Mouse (Mus musculus) forebrain, embryonic 12.5 days (tissue): ENCODE results near the gene Lmtk2. TPM values are rescaled to one million over a fixed set of nuclear protein-coding genes. Genes with fewer than 3 reads are reported as not detected.

Experiments
- ATAC-seq: fragments of 200-750 bp; cut with Nextera tagmentation; 2 replicates; pipeline ENCODE4 v1.8.0; 2017; ENCODE audit warnings: moderate TSS enrichment; ENCODE audit not compliant: low FRiP score
- H3K27ac ChIP-seq: fragments of 300-500 bp; sonication (generic); 2 replicates; pipeline ENCODE4 v1.5.1; 2016; ENCODE audit warnings: mild to moderate bottlenecking
- H3K27me3 ChIP-seq: fragments of 300-500 bp; sonication (generic); 2 replicates; pipeline ENCODE4 v1.6.1; 2016; ENCODE audit warnings: mild to moderate bottlenecking
- H3K36me3 ChIP-seq: fragments of 300-500 bp; sonication (generic); replicated peaks from 2 replicates; pipeline ENCODE4 v1.6.1; 2016; ENCODE audit warnings: mild to moderate bottlenecking
- H3K4me1 ChIP-seq: fragments of 300-500 bp; sonication (generic); 2 replicates; pipeline ENCODE4 v1.6.1; 2016
- H3K4me2 ChIP-seq: fragments of 300-500 bp; sonication (generic); 2 replicates; pipeline ENCODE4 v1.6.1; 2016; ENCODE audit warnings: mild to moderate bottlenecking, moderate library complexity
- H3K4me3 ChIP-seq: fragments of 300-500 bp; sonication (generic); replicated peaks from 2 replicates; pipeline ENCODE4 v1.5.1; 2016; ENCODE audit warnings: mild to moderate bottlenecking
- H3K9ac ChIP-seq: fragments of 300-500 bp; sonication (generic); 2 replicates; pipeline ENCODE4 v1.6.1; 2016; ENCODE audit warnings: mild to moderate bottlenecking
- H3K9me3 ChIP-seq: fragments of 300-500 bp; sonication (generic); 2 replicates; pipeline ENCODE4 v1.6.1; 2016
- WGBS: fragments of 180-500 bp; shearing (Covaris S2); methylation state at CpG from one replicate; pipeline ENCODE4 v1.1.7; 2016; 5-methylcytosine and 5-hydroxymethylcytosine counted together
- polyA plus RNA-seq: library from polyadenylated mRNA; unstranded; fragments of >200 nt; fragmentation: Nextera tagmentation; extraction: Ambion mirVana; gene quantifications from 2 replicates; pipeline ENCODE4 v1.2.1, GENCODE M21; 2016

The Lmtk2 gene
- polyA plus RNA-seq, 1 experiment from 2014 or later = 9.5 TPM

DNA sequence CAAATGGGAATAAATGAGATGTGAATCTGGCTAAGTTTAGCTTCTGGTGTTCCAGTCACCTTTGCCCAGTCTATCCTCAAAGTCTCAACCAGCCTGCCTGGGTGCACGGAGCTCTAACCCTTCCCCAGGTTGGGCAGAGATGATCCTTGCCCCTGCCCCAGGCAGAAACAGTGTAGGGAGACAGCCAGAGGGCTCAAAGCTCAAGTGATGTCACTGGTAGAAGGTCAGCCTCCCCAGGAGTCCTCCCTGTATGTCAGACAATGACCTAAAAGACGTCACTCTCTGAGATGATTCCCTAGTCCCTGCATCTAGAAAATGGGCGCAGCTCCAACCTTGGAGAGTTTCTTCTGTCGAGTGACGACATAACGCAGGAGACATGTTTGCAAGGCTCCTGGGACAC, 14.5 kb upstream of the Lmtk2 start:
- 86% methylated on average over 6 of the region's 6 CpGs for WGBS
- no peak overlapping the region for H3K4me3 ChIP-seq
- no peaks in the 10 kb centered on the region for H3K4me1 ChIP-seq
- H3K9me3 ChIP-seq = peaks cover 3% of the 10 kb centered on the region; the same call in 1 of the 2 replicates
- no peak overlapping the region for H3K9ac ChIP-seq
- no peaks in the 10 kb centered on the region for H3K27me3 ChIP-seq
- H3K4me2 ChIP-seq = no peak overlapping the region
- no peak for ATAC-seq
- H3K27ac ChIP-seq = no peak overlapping the region
- H3K36me3 ChIP-seq = no peaks in the 10 kb centered on the region

DNA sequence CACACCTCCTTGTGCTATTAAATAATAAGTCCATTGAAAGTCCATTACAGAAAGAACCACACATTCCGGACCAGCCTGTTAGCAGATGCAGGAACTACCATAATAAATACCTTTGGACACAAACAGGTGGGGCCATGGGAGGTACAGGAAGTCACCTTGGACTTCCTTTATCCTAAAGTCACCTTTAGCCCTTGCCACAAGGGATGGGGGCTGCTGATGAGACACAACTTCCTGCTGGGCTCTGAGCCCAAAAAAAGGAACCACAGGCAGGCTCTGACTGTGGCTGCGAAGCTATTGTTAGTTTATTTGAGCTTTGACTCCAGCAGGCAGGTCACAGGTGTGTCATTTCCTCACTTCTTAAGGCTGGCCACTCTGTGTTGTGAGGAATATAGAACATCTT, 13.7 kb upstream of the Lmtk2 start:
- Histone ChIP-seq H3K4me1 (no peaks in the 10 kb centered on the region), H3K4me3 (no peak overlapping the region), H3K9me3 (peaks cover 3% of the 10 kb centered on the region; the same call in 1 of the 2 replicates), H3K27ac (no peak overlapping the region), H3K4me2 (no peak overlapping the region), H3K27me3 (no peaks in the 10 kb centered on the region), H3K9ac (no peak overlapping the region), H3K36me3 (no peaks in the 10 kb centered on the region)
- WGBS = 62% methylated on average over 2 of the region's 2 CpGs
- ATAC-seq = no peak

DNA sequence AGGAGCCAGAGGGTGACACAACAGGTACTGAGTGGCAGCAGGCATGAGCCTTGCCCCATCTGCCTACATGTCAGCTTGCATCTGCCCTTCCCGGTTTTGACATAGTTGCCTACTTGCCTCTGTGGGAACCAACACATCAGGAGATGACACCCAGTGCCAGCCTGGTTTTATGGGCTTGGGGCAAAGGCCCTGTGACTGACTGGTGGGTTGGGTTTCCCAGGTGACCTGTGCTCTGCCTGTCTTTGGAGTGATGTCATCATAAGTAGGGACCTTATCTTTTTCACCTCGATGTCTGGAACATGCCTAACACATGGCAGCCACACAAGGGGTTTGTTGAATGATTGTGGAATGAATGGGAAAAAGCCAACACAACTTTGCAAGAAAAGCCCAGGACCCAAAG, 11.9 kb upstream of the Lmtk2 start:
- no peaks in the 10 kb centered on the region for H3K9me3 ChIP-seq

DNA sequence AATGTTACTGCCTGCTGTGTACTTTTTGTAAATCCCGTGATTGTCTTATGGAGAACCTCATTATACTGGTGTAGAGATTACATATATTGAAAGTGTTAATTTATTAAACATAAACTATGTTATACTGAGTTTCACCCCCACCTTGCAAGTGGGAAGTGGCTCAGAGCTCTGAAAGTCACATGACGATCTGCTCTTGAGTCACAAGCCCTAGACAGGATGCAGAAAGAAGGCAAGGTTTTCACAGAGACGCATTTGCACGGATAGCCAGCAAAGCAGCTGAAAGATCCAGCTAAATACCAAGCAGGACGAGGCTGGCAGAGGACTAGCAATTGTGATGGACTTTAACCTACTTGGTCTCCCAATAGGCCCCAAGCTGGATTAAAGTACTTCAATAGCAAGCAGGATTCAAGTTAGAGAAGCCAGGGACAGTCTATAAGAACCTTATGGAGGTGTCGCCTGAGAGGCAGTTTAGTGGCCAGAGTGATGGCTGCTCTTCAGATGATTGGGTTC, 4.7 kb upstream of the Lmtk2 start:
- H3K9me3 ChIP-seq = no peaks in the 10 kb centered on the region
- H3K27ac ChIP-seq = no peak overlapping the region
- H3K36me3 ChIP-seq = no peaks in the 10 kb centered on the region
- no peak for ATAC-seq
- 0 out of 2 replicates have a peak, but pooled peaks cover 2% of the 10 kb centered on the region for H3K27me3 ChIP-seq
- 75% methylated on average over 6 of the region's 6 CpGs for WGBS
- H3K4me3 ChIP-seq = no peak overlapping the region
- H3K4me1 ChIP-seq = no peaks in the 10 kb centered on the region
- H3K4me2 ChIP-seq = no peak overlapping the region
- no peak overlapping the region for H3K9ac ChIP-seq

More for the DNA sequence above, 11.9 kb upstream of the Lmtk2 start:
- WGBS = 87% methylated on average over 2 of the region's 2 CpGs
- H3K27me3 ChIP-seq = no peaks in the 10 kb centered on the region
- ATAC-seq = no peak
- no peaks in the 10 kb centered on the region for H3K36me3 ChIP-seq
- H3K4me1 ChIP-seq = no peaks in the 10 kb centered on the region
- no peak overlapping the region for H3K4me3 ChIP-seq
- H3K27ac ChIP-seq = no peak overlapping the region
- no peak overlapping the region for H3K9ac ChIP-seq
- H3K4me2 ChIP-seq = no peak overlapping the region

DNA sequence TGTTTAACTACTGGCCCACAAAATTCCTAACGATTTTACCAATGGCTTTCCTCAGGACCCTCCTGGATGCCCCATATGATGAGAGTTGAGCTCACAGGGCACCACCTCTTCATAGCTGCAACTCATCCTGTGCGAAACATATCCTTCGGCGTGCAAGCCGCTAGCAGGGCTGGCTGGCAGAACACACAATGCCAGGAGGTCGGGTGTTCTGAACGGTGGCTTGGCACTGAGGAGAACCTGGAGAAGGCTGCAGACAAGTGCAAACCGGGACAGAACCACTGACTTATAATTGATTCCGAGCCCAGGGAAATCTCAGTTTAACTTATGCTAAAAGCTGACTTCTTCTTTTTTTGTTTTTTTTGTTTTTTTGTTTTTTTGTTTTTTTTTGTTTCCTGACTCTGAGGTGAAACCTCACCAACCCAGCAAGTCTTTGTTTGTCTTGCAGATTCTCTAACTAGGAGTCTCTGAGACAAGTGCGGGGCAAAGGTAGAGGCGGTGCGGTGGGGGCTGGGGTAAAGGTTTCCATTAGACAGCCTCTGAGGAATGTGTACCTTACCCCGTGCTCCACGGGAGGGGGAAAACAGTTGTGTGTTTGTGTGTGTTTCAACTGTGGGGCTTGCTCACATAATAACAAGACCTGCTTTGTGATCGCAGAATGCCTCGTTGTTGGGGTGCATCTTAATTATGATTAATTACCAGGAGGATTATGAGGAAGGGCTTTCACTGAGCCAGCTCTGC, 2.2 kb upstream of the Lmtk2 start:
- Histone ChIP-seq H3K4me1 (peaks cover 11% of the 10 kb centered on the region), H3K27ac (no peak overlapping the region), H3K9ac (no peak overlapping the region), H3K27me3 (0 out of 2 replicates have a peak, but pooled peaks cover 2% of the 10 kb centered on the region), H3K36me3 (no peaks in the 10 kb centered on the region), H3K4me2 (no peak overlapping the region), H3K9me3 (no peaks in the 10 kb centered on the region), H3K4me3 (no peak overlapping the region)
- 60% methylated on average over 16 of the region's 16 CpGs for WGBS
- ATAC-seq = no peak

DNA sequence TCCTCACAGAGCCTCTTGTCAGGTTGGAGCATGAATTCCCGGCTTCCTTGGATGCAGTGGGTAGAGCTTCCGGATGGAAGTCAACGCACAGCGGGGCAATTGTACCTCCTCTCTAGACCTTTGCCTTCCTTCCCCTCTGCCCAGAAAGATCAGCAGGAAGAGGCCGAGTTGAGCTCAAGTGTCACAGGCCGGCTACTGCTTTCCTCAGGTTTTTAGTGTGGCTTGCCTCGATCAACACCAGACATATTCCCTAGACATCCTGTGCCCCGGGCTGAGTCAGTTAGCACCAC, 1.7 kb upstream of the Lmtk2 start:
- peaks cover 11% of the 10 kb centered on the region for H3K4me1 ChIP-seq
- 47% methylated on average over 8 of the region's 8 CpGs for WGBS
- H3K36me3 ChIP-seq = no peaks in the 10 kb centered on the region
- no peak overlapping the region for H3K27ac ChIP-seq
- no peak for ATAC-seq
- H3K9me3 ChIP-seq = no peaks in the 10 kb centered on the region
- H3K27me3 ChIP-seq = 0 out of 2 replicates have a peak, but pooled peaks cover 2% of the 10 kb centered on the region
- H3K9ac ChIP-seq = no peak overlapping the region
- H3K4me3 ChIP-seq = no peak overlapping the region
- no peak overlapping the region for H3K4me2 ChIP-seq

DNA sequence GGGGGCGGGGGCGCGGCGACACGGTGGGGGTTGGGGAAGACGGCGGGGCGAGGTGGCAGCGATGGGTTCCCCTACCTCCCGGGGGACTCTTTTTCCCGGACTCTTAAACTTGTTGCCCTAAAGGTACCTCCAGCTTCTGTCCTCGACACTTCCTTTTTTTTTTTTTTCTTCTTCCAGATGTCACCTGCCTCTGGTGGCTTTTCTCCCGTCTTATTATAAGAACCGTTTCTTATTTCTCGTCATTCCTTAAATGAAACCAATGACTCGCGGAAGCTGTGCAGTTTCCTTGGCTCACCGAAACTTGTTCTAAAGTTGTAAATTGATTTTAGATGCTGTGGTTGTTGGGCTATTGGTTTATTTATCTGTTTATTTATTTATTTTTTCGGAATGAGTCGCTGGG, 712 bp downstream of the Lmtk2 start:
- Histone ChIP-seq H3K36me3 (no peaks in the 10 kb centered on the region), H3K9ac (peak overlapping the region; percentile 93), H3K27me3 (0 out of 2 replicates have a peak, but pooled peaks cover 2% of the 10 kb centered on the region), H3K4me3 (peak overlapping the region; percentile 100), H3K4me1 (peaks cover 11% of the 10 kb centered on the region), H3K27ac (peak overlapping the region; percentile 91; the same call in 1 of the 2 replicates), H3K9me3 (no peaks in the 10 kb centered on the region), H3K4me2 (peak overlapping the region; percentile 73)
- ATAC-seq = no peak
- 2% methylated on average over 15 of the region's 20 CpGs for WGBS

DNA sequence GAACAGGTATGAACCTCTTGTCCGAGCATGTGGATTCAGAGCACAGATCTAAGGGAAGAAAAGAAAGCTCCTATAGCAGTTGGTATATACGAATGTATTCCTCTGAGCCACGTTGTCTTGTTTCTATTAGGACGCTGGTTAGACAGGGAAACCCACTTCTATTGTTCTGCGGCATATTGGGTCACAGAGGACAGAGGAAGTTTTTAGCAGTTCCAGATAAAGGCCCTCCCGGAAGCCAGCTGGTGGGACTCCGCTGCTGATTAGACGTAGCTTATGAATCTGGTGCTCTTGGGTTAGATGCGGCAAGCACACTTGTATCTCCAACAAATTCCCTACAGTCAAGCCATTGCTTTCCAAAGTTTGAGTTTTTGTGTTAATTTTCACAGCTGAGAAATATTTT, 4.8 kb downstream of the Lmtk2 start:
- WGBS = 84% methylated on average over 9 of the region's 9 CpGs
- H3K9ac ChIP-seq = no peak overlapping the region
- no peak for ATAC-seq

DNA sequence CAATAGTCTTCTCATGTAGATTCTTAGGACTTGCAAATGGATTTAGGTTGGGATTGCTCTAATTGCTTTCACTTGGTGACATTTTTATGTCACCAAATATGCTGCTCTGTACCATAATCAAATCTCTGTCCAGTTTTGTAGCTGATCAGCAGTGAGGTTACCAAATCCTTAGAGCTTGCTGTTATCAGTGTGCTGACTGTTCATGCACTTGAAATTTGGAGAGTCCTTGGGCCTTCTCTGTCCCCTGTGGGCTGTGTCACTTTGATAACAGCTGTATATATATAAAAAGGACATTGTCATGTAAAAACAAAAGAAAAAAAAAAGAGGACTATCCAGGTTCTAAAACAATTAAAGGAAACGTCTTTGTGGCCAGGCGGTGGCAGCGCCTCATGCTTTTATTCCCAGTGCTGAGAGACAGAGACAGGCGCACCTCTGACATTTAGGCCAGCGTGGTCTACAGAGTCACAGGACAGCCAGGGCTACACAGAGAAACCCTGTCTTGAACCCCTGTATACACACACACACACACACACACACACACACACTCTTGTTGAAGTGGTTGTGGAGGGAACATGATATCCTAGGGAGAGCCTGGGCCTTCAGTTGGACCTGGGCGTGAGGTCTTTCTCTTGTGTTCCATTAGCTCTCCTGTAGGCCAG, 5.4 kb downstream of the Lmtk2 start:
- no peaks in the 10 kb centered on the region for H3K9me3 ChIP-seq
- no peak for ATAC-seq
- no peaks in the 10 kb centered on the region for H3K36me3 ChIP-seq
- H3K27me3 ChIP-seq = no peaks in the 10 kb centered on the region
- peaks cover 11% of the 10 kb centered on the region for H3K4me1 ChIP-seq
- no peak overlapping the region for H3K9ac ChIP-seq
- 74% methylated on average over 6 of the region's 6 CpGs for WGBS
- no peak overlapping the region for H3K27ac ChIP-seq
- H3K4me3 ChIP-seq = no peak overlapping the region
- H3K4me2 ChIP-seq = no peak overlapping the region

More for the DNA sequence above, 4.8 kb downstream of the Lmtk2 start:
- Histone ChIP-seq H3K4me1 (peaks cover 11% of the 10 kb centered on the region), H3K36me3 (no peaks in the 10 kb centered on the region), H3K27ac (no peak overlapping the region), H3K4me2 (no peak overlapping the region), H3K4me3 (no peak overlapping the region), H3K27me3 (no peaks in the 10 kb centered on the region), H3K9me3 (no peaks in the 10 kb centered on the region)

DNA sequence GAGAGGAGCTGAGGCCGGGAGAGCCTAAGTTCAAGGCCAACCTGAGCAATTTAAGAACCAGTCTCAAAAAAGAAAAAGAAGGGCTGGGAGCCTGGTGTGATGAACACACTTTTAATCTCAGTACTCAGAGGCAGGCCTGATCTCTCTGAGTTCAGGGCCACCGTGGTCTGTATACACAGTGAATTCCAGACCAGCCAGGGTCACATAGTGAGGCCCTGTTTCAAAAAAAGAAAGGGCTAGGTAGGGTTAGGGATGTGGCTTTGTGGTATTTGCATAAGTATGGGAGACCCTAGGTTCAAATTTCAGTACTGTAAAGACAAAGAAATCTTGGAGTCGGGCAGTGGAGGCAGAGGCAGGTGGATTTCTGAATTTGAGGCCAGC, 5.9 kb downstream of the Lmtk2 start:
- no peak overlapping the region for H3K9ac ChIP-seq
- H3K36me3 ChIP-seq = no peaks in the 10 kb centered on the region
- no peak overlapping the region for H3K4me3 ChIP-seq
- no peaks in the 10 kb centered on the region for H3K9me3 ChIP-seq
- WGBS = 88% methylated on average over 3 of the region's 3 CpGs
- ATAC-seq = no peak
- H3K27ac ChIP-seq = no peak overlapping the region
- no peak overlapping the region for H3K4me2 ChIP-seq
- H3K27me3 ChIP-seq = no peaks in the 10 kb centered on the region
- H3K4me1 ChIP-seq = peaks cover 10% of the 10 kb centered on the region

DNA sequence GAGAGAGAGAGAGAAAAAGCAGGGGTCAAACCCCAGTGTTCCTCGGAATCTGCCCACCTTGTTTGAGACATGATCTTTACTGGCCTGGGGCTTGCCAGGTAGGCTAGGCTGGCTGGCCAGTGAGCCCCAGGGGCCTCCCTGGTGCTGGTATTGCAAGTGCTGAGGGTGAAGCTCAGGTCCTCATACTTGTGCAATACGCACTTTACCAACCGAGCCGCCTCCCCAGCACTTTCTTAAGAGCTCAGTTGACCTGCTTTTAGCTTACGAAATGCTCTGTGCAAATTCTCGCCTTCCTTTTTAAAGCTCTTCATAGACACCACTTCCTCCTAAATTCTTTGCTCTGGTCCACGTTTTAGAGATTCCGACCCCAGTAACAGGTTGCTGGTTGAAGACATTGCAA, 9.0 kb downstream of the Lmtk2 start:
- no peaks in the 10 kb centered on the region for H3K9me3 ChIP-seq
- no peak overlapping the region for H3K4me3 ChIP-seq
- no peak overlapping the region for H3K9ac ChIP-seq
- H3K27ac ChIP-seq = no peak overlapping the region
- peaks cover 12% of the 10 kb centered on the region for H3K4me1 ChIP-seq
- no peak for ATAC-seq
- WGBS = 95% methylated on average over 8 of the region's 8 CpGs
- no peak overlapping the region for H3K4me2 ChIP-seq
- H3K36me3 ChIP-seq = no peaks in the 10 kb centered on the region
- no peaks in the 10 kb centered on the region for H3K27me3 ChIP-seq

DNA sequence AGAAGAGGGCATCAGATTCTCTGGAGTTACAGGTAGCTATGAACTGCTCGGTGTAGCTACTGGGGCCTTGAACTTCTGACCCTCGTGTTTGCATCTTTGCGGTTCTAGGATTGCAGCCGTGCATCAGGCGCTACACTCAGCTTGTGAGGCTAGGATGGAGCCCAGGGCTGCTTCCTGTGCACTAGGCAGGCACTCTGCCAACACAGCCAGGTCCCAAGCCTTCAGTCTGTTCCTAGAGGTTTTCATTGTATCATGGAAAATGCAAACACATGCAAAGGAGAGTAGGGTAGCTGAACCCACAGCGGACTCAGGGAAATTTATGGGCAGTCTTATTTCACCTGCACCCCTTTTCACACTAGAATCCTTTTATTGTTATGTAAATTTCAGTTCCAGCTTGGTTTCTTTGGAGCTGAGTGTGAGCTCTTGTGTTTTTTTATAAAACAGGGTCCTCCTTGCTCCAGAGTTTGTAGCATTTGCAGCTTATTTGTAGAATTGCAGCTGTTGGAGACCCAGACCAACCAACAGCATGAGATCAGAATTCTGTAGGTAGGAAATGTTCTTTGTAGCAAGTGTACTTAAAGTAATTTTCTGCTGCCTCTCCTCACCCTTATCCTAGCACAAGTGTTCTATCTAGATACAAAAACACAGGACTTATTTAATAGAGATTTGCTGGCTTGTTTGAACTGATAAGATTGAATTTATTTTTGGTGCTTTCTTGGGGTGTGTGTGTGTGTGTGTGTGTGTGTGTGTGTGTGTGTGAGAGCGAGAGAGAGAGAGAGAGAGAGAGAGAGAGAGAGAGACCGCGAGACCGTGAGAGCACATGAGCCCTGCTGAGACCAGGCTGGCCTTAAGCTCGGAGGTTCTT, 12.6 kb downstream of the Lmtk2 start:
- no peaks in the 10 kb centered on the region for H3K27me3 ChIP-seq
- no peak overlapping the region for H3K9ac ChIP-seq
- H3K4me1 ChIP-seq = peaks cover 12% of the 10 kb centered on the region
- no peak for ATAC-seq
- H3K36me3 ChIP-seq = no peaks in the 10 kb centered on the region
- no peaks in the 10 kb centered on the region for H3K9me3 ChIP-seq
- no peak overlapping the region for H3K4me2 ChIP-seq
- 73% methylated on average over 10 of the region's 11 CpGs for WGBS
- H3K27ac ChIP-seq = peak overlapping the region; percentile 53
- H3K4me3 ChIP-seq = no peak overlapping the region
